Mouse (Mus musculus) kidney, embryonic 14.5 days (tissue): Measurements from ENCODE around the gene Uso1. TPM values are rescaled to one million over a fixed set of nuclear protein-coding genes. Genes with fewer than 3 reads are reported as not detected.

Source experiments
- ATAC-seq: fragments of 200-750 bp; cut with Nextera tagmentation; 2 replicates; pipeline ENCODE4 v1.8.0; 2017; ENCODE audit warnings: moderate number of reproducible peaks, mild to moderate bottlenecking, moderate TSS enrichment, moderate library complexity; ENCODE audit not compliant: low FRiP score, low TSS enrichment
- H3K27ac ChIP-seq: fragments of 300-500 bp; sonication (generic); 2 replicates; pipeline ENCODE4 v1.5.1; 2014; ENCODE audit warnings: low read depth, mild to moderate bottlenecking, low read length, moderate library complexity, mixed read lengths
- H3K27me3 ChIP-seq: fragments of 300-500 bp; sonication (generic); 2 replicates; pipeline ENCODE4 v1.6.1; 2014; ENCODE audit warnings: mild to moderate bottlenecking, low read length; ENCODE audit not compliant: control insufficient read depth, insufficient read depth
- H3K36me3 ChIP-seq: fragments of 300-500 bp; sonication (generic); 2 replicates; pipeline ENCODE4 v1.6.1; 2014; ENCODE audit warnings: low read length, mixed read lengths; ENCODE audit not compliant: control insufficient read depth, insufficient read depth
- H3K4me1 ChIP-seq: fragments of 300-500 bp; sonication (generic); 2 replicates; pipeline ENCODE4 v1.6.1; 2014; ENCODE audit warnings: low read length, mixed read lengths; ENCODE audit not compliant: control insufficient read depth, insufficient read depth
- H3K4me2 ChIP-seq: fragments of 300-500 bp; sonication (generic); replicated peaks from 2 replicates; pipeline ENCODE4 v1.6.1; 2014; ENCODE audit warnings: low read depth, mild to moderate bottlenecking, low read length
- H3K4me3 ChIP-seq: fragments of 300-500 bp; sonication (generic); 2 replicates; pipeline ENCODE4 v1.5.1; 2014; ENCODE audit warnings: mild to moderate bottlenecking, low read length
- H3K9ac ChIP-seq: fragments of 300-500 bp; sonication (generic); 2 replicates; pipeline ENCODE4 v1.6.1; 2014; ENCODE audit warnings: low read depth, mild to moderate bottlenecking, low read length, moderate library complexity
- H3K9me3 ChIP-seq: fragments of 300-500 bp; sonication (generic); 2 replicates; pipeline ENCODE4 v1.6.1; 2016; ENCODE audit warnings: low read length; ENCODE audit not compliant: control insufficient read depth
- WGBS: fragments of 180-500 bp; shearing (Covaris S2); extraction: QIAGEN DNeasy Blood & Tissue Kit; methylation state at CpG from one replicate; pipeline ENCODE4 v1.1.7; 2014; 5-methylcytosine and 5-hydroxymethylcytosine counted together
- polyA plus RNA-seq: library from polyadenylated mRNA; unstranded; fragments of >200 nt; fragmentation: Nextera tagmentation; extraction: Ambion mirVana; gene quantifications from 2 replicates; pipeline ENCODE4 v1.2.1, GENCODE M21; 2014

Gene Uso1
- polyA plus RNA-seq, 1 experiment from 2014 or later = 33.4 TPM

DNA sequence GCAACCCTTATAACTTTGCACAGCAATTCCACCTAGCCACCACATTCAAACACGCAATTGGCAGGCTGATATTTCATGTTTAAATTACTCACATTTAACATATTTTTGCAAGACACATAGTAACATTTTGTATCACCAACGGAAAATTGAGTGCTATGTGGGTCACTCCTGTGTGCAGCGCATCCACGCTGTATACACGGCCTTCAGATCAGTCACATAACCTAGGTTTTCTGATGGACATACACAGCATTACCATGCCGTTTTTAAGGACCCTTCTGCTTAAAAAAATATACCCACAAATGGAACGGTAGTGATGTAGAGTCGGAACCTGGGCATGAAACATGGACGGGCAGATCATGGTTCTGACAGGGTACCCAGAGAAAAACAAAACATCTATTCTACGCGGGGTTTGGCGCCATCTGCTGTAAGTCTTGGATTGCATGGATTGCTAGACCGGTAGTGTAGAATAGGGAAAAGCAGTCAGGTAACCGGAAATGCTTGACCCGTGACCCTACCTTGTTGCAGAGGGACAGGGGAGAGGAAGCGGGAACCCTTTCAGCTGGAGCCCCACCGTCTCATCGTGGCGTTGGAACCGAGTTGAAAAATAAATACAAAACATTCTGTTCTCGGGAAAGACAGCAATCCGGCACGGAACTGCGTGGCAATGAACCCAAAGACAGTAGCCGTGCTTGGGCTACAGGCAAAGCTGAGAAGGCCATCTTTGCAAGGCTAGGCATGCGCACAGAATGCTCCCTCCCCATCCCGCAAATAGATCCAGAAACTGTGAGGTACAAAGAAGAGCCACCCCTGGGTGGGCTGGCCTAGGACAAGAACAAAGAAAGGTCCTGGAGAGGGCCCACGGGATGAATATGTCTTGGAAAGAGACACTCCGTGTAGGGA is 101.8 kb downstream of the Uso1 start:
- ATAC-seq = peak; percentile 68
- Histone ChIP-seq H3K4me2 (no peak overlapping the region), H3K9ac (no peak overlapping the region), H3K4me1 (0 out of 2 replicates have a peak, but pooled peaks cover 7% of the 10 kb centered on the region), H3K27ac (no peak overlapping the region), H3K36me3 (no peaks in the 10 kb centered on the region), H3K9me3 (no peaks in the 10 kb centered on the region), H3K27me3 (no peaks in the 10 kb centered on the region), H3K4me3 (no peak overlapping the region)
- 47% methylated on average over 29 of the region's 29 CpGs for WGBS

DNA sequence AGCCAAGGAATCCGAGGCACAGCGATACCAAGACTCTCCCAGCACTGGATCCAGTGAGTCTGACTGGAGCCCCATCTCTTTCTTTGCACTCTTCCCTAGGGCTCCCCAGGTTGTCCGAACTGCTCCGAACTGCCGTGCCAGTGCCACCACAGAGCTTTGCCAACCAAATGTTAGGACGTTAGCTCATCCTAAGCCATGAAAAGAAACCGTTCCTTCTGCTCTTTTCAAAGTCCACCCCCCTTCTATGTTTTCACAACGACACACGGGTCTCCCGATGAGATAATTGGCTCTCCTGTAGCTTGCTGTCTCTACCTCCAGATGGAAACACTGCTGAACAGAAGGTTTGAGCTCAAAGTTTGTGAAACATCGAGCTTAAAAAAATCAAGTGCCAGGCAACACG is 103.0 kb downstream of the Uso1 start:
- no peak for ATAC-seq
- Histone ChIP-seq H3K4me3 (no peak overlapping the region), H3K4me1 (no peaks in the 10 kb centered on the region), H3K9me3 (no peaks in the 10 kb centered on the region), H3K9ac (no peak overlapping the region), H3K27me3 (no peaks in the 10 kb centered on the region), H3K36me3 (no peaks in the 10 kb centered on the region), H3K4me2 (no peak overlapping the region), H3K27ac (no peak overlapping the region)
- 92% methylated on average over 12 of the region's 12 CpGs for WGBS

DNA sequence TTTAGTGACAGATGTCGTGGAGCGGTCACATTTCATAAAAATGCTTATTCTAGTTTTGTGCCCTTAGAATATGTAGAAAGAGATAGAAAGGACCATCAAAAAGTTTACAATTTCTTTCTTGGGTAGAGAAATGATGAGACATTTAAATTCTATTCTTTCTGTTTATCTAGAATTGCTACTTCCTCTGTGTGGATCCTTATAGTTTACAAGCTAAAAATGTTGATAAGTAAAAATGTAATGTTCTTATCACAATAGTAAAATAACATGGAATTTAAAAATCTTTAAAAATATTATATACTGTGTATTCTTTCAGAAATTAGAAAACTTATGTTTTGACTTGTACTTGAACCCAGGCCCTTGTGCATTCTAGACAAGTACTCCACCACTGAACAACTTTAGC is 107.2 kb downstream of the Uso1 start:
- ATAC-seq = no peak
- no peak overlapping the region for H3K4me3 ChIP-seq
- H3K27ac ChIP-seq = no peak overlapping the region
- no peak overlapping the region for H3K9ac ChIP-seq
- H3K9me3 ChIP-seq = no peaks in the 10 kb centered on the region
- H3K4me2 ChIP-seq = no peak overlapping the region
- H3K4me1 ChIP-seq = no peaks in the 10 kb centered on the region
- no peaks in the 10 kb centered on the region for H3K27me3 ChIP-seq
- WGBS = 97% methylated on average over 2 of the region's 2 CpGs
- H3K36me3 ChIP-seq = no peaks in the 10 kb centered on the region

DNA sequence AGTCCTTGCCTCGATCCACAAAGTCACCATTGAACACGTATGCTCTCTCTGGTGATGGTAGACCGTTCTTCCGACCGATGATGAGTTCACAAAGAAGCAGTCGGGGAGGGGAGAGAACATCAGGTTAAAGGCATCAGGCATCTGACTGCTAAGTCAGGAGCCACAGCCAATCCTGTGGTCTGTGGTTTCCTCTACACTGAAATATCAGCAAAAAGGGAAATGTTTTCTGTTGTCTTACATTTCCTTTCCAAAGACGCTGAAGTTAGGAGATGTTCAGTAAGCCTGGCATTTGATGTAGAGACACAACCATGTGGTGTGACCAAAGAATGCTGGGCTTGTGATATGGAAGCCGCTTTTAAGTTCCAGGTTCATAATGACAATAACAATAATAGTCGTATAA is 107.7 kb downstream of the Uso1 start:
- WGBS = 90% methylated on average over 9 of the region's 9 CpGs
- ATAC-seq = no peak
- Histone ChIP-seq H3K4me2 (no peak overlapping the region), H3K27me3 (no peaks in the 10 kb centered on the region), H3K4me3 (no peak overlapping the region), H3K9ac (no peak overlapping the region), H3K27ac (no peak overlapping the region), H3K36me3 (no peaks in the 10 kb centered on the region), H3K9me3 (no peaks in the 10 kb centered on the region), H3K4me1 (no peaks in the 10 kb centered on the region)

DNA sequence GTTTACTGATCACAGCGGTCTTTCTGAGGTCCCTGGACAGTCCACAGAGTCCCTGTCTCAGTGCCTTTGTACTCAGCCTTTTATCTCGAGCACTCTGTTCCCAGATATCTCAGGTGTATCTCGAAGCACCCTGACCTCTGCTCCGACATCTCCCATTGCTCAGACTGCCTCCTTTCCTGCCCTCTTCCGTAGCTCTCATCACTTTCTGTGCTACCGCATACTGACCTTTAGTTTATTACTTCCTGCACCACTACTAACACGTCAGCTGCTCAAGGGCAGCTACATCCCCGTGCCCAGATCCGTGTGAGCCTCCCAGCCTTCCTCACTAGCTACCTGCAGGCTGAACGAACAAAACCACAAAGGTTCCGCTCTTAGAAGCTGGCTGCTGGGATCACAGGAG is 110.9 kb downstream of the Uso1 start:
- no peak overlapping the region for H3K27ac ChIP-seq
- 79% methylated on average over 11 of the region's 11 CpGs for WGBS
- H3K4me2 ChIP-seq = no peak overlapping the region
- H3K4me3 ChIP-seq = no peak overlapping the region
- no peaks in the 10 kb centered on the region for H3K4me1 ChIP-seq
- H3K27me3 ChIP-seq = no peaks in the 10 kb centered on the region
- H3K9ac ChIP-seq = no peak overlapping the region
- H3K36me3 ChIP-seq = no peaks in the 10 kb centered on the region
- ATAC-seq = no peak
- no peaks in the 10 kb centered on the region for H3K9me3 ChIP-seq

DNA sequence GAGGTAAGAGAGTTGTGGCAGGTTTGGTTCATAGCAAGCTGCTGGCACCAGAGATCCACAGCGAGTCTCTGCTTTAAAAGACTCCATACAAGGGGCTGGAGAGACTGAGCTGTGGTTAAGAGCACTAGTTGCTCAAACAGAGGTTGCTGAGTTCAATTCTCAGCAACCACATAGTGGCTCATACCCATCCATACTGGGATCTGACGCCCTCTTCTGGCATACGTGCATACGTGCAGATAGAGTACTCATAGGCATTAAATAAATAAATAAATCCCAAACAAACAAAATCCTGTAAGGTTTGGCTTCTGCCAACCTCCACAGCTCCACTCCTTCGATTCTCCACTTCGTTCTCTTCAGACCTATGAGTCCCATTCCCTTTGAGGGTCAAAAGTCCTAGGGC is 114.3 kb downstream of the Uso1 start:
- no peak overlapping the region for H3K27ac ChIP-seq
- WGBS = 94% methylated on average over 6 of the region's 6 CpGs
- H3K4me2 ChIP-seq = no peak overlapping the region
- no peak for ATAC-seq
- H3K9me3 ChIP-seq = no peaks in the 10 kb centered on the region
- H3K36me3 ChIP-seq = no peaks in the 10 kb centered on the region
- no peak overlapping the region for H3K4me3 ChIP-seq
- H3K27me3 ChIP-seq = no peaks in the 10 kb centered on the region
- H3K4me1 ChIP-seq = peaks cover 9% of the 10 kb centered on the region; the same call in 1 of the 2 replicates
- H3K9ac ChIP-seq = no peak overlapping the region

Other genes starting within 250 kb of the Uso1 start
- 49.9 and 56.9 TPM in 2 replicates for gene Rchy1, start 174.9 kb upstream of the Uso1 start, polyA plus RNA-seq
- gene Odaph, start 150.5 kb upstream of the Uso1 start, polyA plus RNA-seq = not detected in 2 replicates
- gene Cdkl2, start 94.1 kb upstream of the Uso1 start, polyA plus RNA-seq = 0.79 and 1.3 TPM in 2 replicates
- 159 and 214 TPM in 2 replicates for gene G3bp2, start 54.2 kb upstream of the Uso1 start, polyA plus RNA-seq
- not detected in 2 replicates for gene U90926, start 77.5 kb downstream of the Uso1 start, polyA plus RNA-seq
- gene Ppef2, start 118.3 kb downstream of the Uso1 start, polyA plus RNA-seq = 0.31 TPM in 1 of 2 replicates, not detected in the other
- 18.6 and 22.9 TPM in 2 replicates for gene Naaa, start 140.2 kb downstream of the Uso1 start, polyA plus RNA-seq
- gene Sdad1, start 172.5 kb downstream of the Uso1 start, polyA plus RNA-seq = 48.3 and 62.6 TPM in 2 replicates
- gene Cxcl9, start 190.1 kb downstream of the Uso1 start, polyA plus RNA-seq = not detected in 2 replicates
- gene Art3, start 193.9 kb downstream of the Uso1 start, polyA plus RNA-seq = 1.7 and 3.1 TPM in 2 replicates
- 0.84 and 1.0 TPM in 2 replicates for gene Cxcl10, start 211.0 kb downstream of the Uso1 start, polyA plus RNA-seq